Mouse (Mus musculus): ENCODE measurements at regions not wholly inside any gene's neighbourhood (a gene's known extent, or its start where the extent isn't known, plus 50 kb on each side); places are given as distances from the start of the nearest gene placed in this dataset.

DNA sequence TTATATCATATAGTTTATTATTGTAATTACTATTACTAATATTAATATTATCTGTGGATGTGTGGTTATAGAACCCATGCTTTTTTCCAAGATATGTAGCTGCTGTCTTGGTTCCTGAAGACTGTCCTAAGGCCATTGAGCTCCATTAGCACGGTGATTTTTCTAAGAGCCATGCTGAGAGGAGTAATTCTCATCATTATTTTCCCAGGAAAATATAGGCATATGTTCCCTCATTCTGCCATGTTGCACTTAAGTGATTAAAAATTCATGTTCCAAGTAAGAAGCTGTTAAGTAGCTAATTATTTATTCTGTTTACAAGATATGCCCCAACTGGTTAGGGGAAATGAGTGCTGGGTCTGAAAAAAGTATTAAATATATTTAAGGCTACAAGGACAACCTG lies 345.4 kb upstream of the Epha5 start:
- TF ChIP-seq GABPA (IDR thresholded peaks at IDR 0.05; ENCODE audit: insufficient replicate concordance, low read depth, low read length) = no peak
- no peak for TF ChIP-seq POLR2A (IDR thresholded peaks at IDR 0.05; ENCODE audit: low read depth, low read length)
- TF ChIP-seq CTCF (conservative IDR thresholded peaks at IDR 0.05 in 1 of 2, IDR thresholded peaks at IDR 0.05 in 1 of 2; ENCODE audit: low read depth in 2 of 2, low read length in 2 of 2) = no peak
- TF ChIP-seq MAX (IDR thresholded peaks at IDR 0.05; ENCODE audit: low read length) = no peak
- TF ChIP-seq ZC3H11A (IDR thresholded peaks at IDR 0.05; ENCODE audit: low read depth, low read length) = no peak
- TF ChIP-seq USF1 (IDR thresholded peaks at IDR 0.05; ENCODE audit: low read depth, low read length) = no peak
- no peak for TF ChIP-seq ZNF384 (IDR thresholded peaks at IDR 0.05; ENCODE audit: low read depth, low read length)
- TF ChIP-seq USF2 (conservative IDR thresholded peaks at IDR 0.05; ENCODE audit: low read depth, low read length) = no peak
- no peak for TF ChIP-seq RCOR1 (conservative IDR thresholded peaks at IDR 0.05; ENCODE audit: low read depth, low read length)
- TF ChIP-seq ZKSCAN1 (IDR thresholded peaks at IDR 0.05; ENCODE audit: borderline replicate concordance, low read depth, low read length) = no peak
- TF ChIP-seq NRF1 (IDR thresholded peaks at IDR 0.05; ENCODE audit: low read depth, low read length) = no peak
- TF ChIP-seq TBP (conservative IDR thresholded peaks at IDR 0.05; ENCODE audit: low read depth, low read length) = no peak
- no peak for TF ChIP-seq RAD21 (IDR thresholded peaks at IDR 0.05; ENCODE audit: low read depth, low read length)

Data from CH12.LX (cell line).